Mouse (Mus musculus): ENCODE data around the gene Trmt10c. TPM values are rescaled to one million over a fixed set of nuclear protein-coding genes. Genes with fewer than 3 reads are reported as not detected.

Gene Trmt10c
- polyA plus RNA-seq (2012; rRNA removed; ENCODE audit: low replicate concordance), result 2.0 and 4.0 TPM in 2 replicates

GRCm38 (mm10) chr16:56037138-56038010 lies at the start of gene Trmt10c:
Trmt10c (minus strand) TSS chr16:56037819.

GRCm38 (mm10) chr16:56048038-56048437 lies 10.4 kb upstream of the Trmt10c start, which contains the start of gene Senp7:
Senp7 (plus strand) TSS chr16:56048338.

DNA sequence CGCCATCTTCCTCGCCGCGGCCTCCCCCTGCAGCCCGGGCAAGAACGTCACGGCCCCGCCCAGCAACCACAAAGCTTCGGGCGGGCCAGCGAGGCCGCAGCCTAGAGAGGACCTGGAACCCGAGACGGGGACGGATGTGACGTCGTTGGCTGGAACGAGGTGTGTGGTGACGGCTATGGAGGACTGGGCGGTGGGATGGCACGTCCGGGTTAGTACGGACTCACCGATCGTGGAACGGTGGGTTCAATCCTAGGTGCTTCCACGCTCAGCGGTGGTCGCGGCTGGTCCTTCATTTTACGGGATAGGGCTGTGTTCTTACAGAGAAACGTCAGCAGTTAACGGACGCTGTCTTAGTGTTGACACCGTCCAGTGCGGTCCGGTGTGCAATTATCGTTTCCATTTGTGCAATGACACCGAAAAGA lies 7.9 kb downstream of the Trmt10c start, which contains the start of gene Pcnp:
Gene Pcnp (minus strand): TSS at position 79 of the 422 bp plus-strand sequence.

Other genes with a start within 250 kb of the Trmt10c start
- gene Nfkbiz, start 198.9 kb downstream of the Trmt10c start, polyA plus RNA-seq (2012; rRNA removed; ENCODE audit: low replicate concordance), result 5.6 and 11.7 TPM in 2 replicates
- 0.39 and 1.4 TPM in 2 replicates for gene Nxpe3, start 142.5 kb downstream of the Trmt10c start, polyA plus RNA-seq (2012; rRNA removed; ENCODE audit: low replicate concordance)
- gene Cep97, start 103.0 kb downstream of the Trmt10c start, polyA plus RNA-seq (2012; rRNA removed; ENCODE audit: low replicate concordance), result 0.79 and 1.5 TPM in 2 replicates
- gene Rpl24, start 71.5 kb downstream of the Trmt10c start, polyA plus RNA-seq (2012; rRNA removed; ENCODE audit: low replicate concordance), result 137 and 208 TPM in 2 replicates
- 2.8 and 5.6 TPM in 2 replicates for gene Zbtb11, start 63.9 kb downstream of the Trmt10c start, polyA plus RNA-seq (2012; rRNA removed; ENCODE audit: low replicate concordance)
- 19.4 and 25.6 TPM in 2 replicates for gene Pcnp, start 8.1 kb downstream of the Trmt10c start, polyA plus RNA-seq (2012; rRNA removed; ENCODE audit: low replicate concordance)
- 3.5 and 5.7 TPM in 2 replicates for gene Senp7, start 10.5 kb upstream of the Trmt10c start, polyA plus RNA-seq (2012; rRNA removed; ENCODE audit: low replicate concordance)
- 0.10 and 0.21 TPM in 2 replicates for gene Impg2, start 166.5 kb upstream of the Trmt10c start, polyA plus RNA-seq (2012; rRNA removed; ENCODE audit: low replicate concordance)